Mouse (Mus musculus): Measurements from ENCODE around the gene Zswim5. TPM values are rescaled to one million over a fixed set of nuclear protein-coding genes. Genes with fewer than 3 reads are reported as not detected.

The Zswim5 gene
- 9.9 TPM for polyA plus RNA-seq (2014; fragmentation: Illumina TruSeq; extraction: RNeasy Lipid Tissue Mini Kit (QIAGEN cat#74804); ENCODE audit: low replicate concordance)

DNA sequence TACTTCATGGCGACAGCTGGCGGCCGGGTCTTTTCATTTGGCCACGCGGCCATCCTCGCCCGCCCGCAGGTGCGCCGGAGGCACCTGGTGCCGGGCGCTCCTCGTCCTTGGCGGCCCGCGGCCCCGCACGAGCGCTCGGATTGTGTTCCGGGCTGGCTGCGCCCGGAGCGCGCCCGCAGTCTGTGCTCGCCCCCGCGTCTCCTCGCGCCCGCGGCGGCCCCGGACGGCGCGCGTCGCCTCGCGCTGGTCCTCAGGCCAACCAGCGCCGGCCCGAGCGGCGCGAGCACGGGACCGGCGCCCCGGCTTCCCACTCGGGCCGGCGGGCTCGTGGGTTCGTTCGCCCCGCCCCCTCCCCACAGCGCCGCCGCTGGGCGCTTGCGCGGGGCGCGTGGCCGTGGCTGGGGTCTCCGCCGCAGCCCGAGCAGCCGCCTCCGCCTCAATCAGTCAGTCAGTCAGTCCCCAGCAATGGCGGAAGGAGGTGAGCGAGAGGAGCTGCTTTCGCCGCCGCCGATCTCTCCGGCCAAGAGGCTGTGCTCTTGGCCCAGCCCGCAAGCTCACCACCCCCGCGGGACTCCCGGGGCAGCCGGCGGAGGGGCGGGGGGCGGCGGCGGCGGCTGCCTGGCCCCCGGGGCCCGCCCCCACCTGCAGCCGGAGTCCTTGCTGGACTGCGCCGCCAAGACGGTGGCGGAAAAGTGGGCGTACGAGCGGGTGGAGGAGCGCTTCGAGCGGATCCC, at the start of gene Zswim5:
Gene Zswim5 (plus strand): TSS at position 382 of the 734 bp plus-strand sequence.

DNA sequence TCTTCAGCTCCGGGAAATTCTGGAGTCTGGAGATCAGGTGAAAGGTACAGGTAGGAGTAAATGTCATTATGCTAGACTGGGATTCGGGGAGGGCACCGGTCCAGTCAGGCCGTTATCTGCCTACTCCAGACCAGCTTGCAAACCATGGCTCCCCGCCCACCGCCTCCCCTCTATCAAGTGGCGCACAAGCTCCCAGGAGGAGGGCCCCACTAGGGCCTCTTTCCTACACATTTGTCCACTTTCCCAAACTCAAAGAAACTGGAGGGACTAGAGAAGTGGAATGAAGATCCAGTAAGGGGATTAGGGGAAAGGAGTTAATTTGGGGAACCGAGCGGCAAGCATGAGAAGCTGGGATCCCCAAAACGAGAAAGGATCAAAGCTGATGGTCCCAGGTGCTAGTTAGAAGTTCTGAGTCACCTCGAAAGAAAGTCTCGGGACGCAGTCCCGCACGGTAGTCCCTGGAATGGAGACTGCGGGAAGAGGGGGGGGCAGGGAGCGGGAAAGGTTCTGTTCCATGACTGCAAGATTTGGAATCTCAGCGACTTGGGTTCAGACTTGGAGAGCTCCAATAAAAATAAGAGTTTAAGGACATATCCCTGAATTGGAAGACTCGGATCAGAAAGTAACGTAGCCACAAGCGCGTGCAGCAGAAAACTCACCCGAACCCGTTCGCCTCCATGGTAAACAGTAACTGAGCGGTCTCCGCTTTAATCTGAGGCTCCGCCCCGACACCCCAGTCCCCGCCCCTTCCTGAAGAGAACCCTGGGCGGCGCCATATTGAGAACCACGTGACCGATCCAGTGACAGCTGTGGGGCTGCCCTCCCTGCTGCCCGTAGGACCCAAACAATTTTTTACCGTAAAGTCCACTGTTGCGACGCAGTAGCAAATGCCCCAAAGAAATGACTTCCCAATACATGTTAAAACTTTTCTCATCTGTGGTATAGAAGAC, 116.8 kb downstream of the Zswim5 start, which contains the start of gene Urod:
Gene Urod (minus strand): TSS at position 742 of the 950 bp plus-strand sequence.

DNA sequence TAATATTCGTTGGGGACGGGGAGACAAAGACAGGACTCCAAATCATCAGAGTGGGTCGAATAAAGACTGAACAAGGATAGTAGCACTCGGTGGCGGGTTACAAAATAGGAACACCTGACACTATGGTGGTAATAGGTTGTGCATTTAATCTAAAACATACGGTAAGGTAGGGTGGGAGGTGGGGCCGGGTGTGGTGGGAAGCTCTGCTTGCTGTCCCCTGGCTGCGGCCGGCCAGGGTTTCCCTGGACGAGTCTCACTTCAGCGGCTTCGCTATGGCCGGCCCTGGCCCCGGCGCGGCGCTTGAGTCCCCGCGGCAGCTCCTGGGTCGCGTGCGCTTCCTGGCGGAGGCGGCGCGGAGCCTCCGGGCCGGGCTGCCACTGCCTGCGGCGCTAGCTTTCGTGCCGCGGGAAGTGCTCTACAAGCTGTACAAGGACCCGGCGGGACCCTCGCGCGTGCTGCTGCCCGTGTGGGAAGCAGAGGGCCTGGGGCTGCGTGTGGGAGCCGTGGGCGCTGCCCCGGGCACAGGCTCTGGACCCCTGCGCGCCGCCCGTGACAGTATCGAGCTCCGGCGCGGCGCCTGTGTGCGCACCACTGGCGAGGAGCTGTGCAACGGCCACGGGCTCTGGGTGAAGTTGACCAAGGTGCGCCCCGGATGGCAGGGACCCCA, 118.1 kb downstream of the Zswim5 start, which contains the start of gene Hectd3:
Gene Hectd3 (plus strand): TSS at position 187 of the 667 bp plus-strand sequence.

DNA sequence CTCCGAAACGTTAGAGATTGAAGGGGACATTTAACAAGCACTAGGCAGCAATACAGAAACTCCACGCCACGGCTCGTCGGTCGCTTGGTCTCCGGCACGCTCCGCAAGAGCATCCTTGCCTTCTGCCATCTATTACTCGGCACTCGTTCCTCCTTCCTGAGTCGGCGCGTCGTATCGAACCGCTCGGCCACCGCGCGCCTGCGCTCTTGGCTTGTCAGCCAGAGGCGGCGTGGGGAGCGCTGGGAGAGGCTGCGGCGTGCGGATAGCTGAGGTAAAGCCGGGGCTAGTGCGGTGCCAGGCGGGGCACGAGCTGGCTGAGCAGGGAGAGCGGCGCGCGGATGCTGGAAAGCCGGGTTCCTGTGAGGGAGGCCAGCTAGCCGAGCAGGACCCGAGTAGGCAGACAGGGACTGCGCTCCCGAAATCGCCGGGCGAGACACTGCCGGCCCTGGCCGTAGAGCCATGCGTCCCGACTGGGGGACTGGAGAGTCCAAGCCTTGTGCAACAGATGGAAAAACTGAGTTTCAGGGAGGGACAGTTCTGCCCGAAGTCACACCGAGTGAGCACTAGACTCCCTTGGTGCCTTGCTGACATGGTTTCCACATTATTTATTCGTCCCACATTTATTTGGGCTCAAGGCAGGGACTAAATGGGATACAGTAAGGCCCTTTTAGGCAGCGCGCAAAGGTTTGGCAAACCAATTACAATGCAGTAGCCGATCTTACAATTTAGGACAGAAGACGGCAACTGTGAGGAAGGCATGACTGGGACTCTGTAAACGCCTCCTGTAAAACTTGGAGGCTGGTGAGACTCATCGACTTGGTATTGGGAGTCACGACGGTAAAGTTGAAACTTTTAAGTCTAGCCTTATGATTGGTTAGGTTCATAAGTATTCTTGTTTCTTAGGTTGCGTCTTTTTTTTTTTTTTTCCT, 142.3 kb downstream of the Zswim5 start, which contains the start of gene Eif2b3:
Gene Eif2b3 (plus strand): TSS at position 197 of the 929 bp plus-strand sequence.

Other genes with a start within 250 kb of the Zswim5 start
- 107 TPM for gene Nasp, start 249.4 kb upstream of the Zswim5 start, polyA plus RNA-seq (2014; fragmentation: Illumina TruSeq; extraction: RNeasy Lipid Tissue Mini Kit (QIAGEN cat#74804); ENCODE audit: low replicate concordance)
- 749 TPM for gene Akr1a1, start 225.7 kb upstream of the Zswim5 start, polyA plus RNA-seq (2014; fragmentation: Illumina TruSeq; extraction: RNeasy Lipid Tissue Mini Kit (QIAGEN cat#74804); ENCODE audit: low replicate concordance)
- gene Prdx1, start 191.8 kb upstream of the Zswim5 start, polyA plus RNA-seq (2014; fragmentation: Illumina TruSeq; extraction: RNeasy Lipid Tissue Mini Kit (QIAGEN cat#74804); ENCODE audit: low replicate concordance): 6,887 TPM
- 14.8 TPM for gene Mmachc, start 169.0 kb upstream of the Zswim5 start, polyA plus RNA-seq (2014; fragmentation: Illumina TruSeq; extraction: RNeasy Lipid Tissue Mini Kit (QIAGEN cat#74804); ENCODE audit: low replicate concordance)
- 9.4 TPM for gene Ccdc163, start 168.9 kb upstream of the Zswim5 start, polyA plus RNA-seq (2014; fragmentation: Illumina TruSeq; extraction: RNeasy Lipid Tissue Mini Kit (QIAGEN cat#74804); ENCODE audit: low replicate concordance)
- gene Tesk2, start 156.4 kb upstream of the Zswim5 start, polyA plus RNA-seq (2014; fragmentation: Illumina TruSeq; extraction: RNeasy Lipid Tissue Mini Kit (QIAGEN cat#74804); ENCODE audit: low replicate concordance): 11.7 TPM
- gene Toe1, start 69.7 kb upstream of the Zswim5 start, polyA plus RNA-seq (2014; fragmentation: Illumina TruSeq; extraction: RNeasy Lipid Tissue Mini Kit (QIAGEN cat#74804); ENCODE audit: low replicate concordance): 2.6 TPM
- gene Mutyh, start 69.7 kb upstream of the Zswim5 start, polyA plus RNA-seq (2014; fragmentation: Illumina TruSeq; extraction: RNeasy Lipid Tissue Mini Kit (QIAGEN cat#74804); ENCODE audit: low replicate concordance): not detected
- 0.30 TPM for gene Hpdl, start 55.7 kb upstream of the Zswim5 start, polyA plus RNA-seq (2014; fragmentation: Illumina TruSeq; extraction: RNeasy Lipid Tissue Mini Kit (QIAGEN cat#74804); ENCODE audit: low replicate concordance)
- gene Urod, start 117.0 kb downstream of the Zswim5 start, polyA plus RNA-seq (2014; fragmentation: Illumina TruSeq; extraction: RNeasy Lipid Tissue Mini Kit (QIAGEN cat#74804); ENCODE audit: low replicate concordance): 6.5 TPM
- 14.4 TPM for gene Hectd3, start 117.9 kb downstream of the Zswim5 start, polyA plus RNA-seq (2014; fragmentation: Illumina TruSeq; extraction: RNeasy Lipid Tissue Mini Kit (QIAGEN cat#74804); ENCODE audit: low replicate concordance)
- 6.3 TPM for gene Eif2b3, start 142.0 kb downstream of the Zswim5 start, polyA plus RNA-seq (2014; fragmentation: Illumina TruSeq; extraction: RNeasy Lipid Tissue Mini Kit (QIAGEN cat#74804); ENCODE audit: low replicate concordance)
- not detected for gene Ptch2, start 218.7 kb downstream of the Zswim5 start, polyA plus RNA-seq (2014; fragmentation: Illumina TruSeq; extraction: RNeasy Lipid Tissue Mini Kit (QIAGEN cat#74804); ENCODE audit: low replicate concordance)
- 1.0 TPM for gene Btbd19, start 248.3 kb downstream of the Zswim5 start, polyA plus RNA-seq (2014; fragmentation: Illumina TruSeq; extraction: RNeasy Lipid Tissue Mini Kit (QIAGEN cat#74804); ENCODE audit: low replicate concordance)
- gene Tctex1d4, start 249.4 kb downstream of the Zswim5 start, polyA plus RNA-seq (2014; fragmentation: Illumina TruSeq; extraction: RNeasy Lipid Tissue Mini Kit (QIAGEN cat#74804); ENCODE audit: low replicate concordance): not detected